Mouse (Mus musculus): ENCODE measurements around the gene Slc16a7. TPM values are rescaled to one million over a fixed set of nuclear protein-coding genes. Genes with fewer than 3 reads are reported as not detected.

Gene Slc16a7
- total and polyA plus RNA-seq, 3 experiments, result not detected

DNA sequence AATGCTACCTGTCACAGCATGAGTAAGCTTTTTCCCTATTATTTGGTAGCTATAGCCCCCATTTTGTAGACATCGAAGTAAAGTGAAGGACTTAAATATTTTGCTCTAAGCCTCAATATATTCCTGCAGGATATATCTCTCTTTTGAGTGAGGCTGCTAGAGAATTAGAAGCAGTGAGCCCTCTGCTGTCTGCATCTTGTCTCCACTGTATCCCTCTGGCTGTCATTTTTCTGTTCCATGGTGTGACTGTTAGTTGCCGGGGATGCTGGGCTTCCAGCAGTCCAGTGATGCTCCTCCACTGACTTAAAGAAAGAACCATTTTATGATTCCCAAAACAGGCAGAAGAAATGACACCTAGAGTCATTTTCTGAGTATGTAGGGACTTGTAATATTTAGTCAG lies 78.4 kb downstream of the Slc16a7 start:
- Histone ChIP-seq H3K27ac (ENCODE audit: control insufficient read depth, low read depth, low read length) (no peak overlapping the region), H3K9me3 (replicated peaks; ENCODE audit: insufficient read depth, low read length) (no peaks in the 10 kb centered on the region), H3K36me3 (ENCODE audit: control insufficient read depth in 1 of 2, insufficient read depth in 2 of 2, low read length in 2 of 2) (no peaks in the 10 kb centered on the region), H3K79me2 (ENCODE audit: control insufficient read depth, insufficient read depth, low read length, poor library complexity) (no peaks in the 10 kb centered on the region), H3K9ac (ENCODE audit: control insufficient read depth, low read depth, low read length, poor library complexity, severe bottlenecking) (no peak overlapping the region), H3K27me3 (ENCODE audit: control insufficient read depth in 1 of 2, insufficient read depth in 2 of 2, low read length in 2 of 2) (no peaks in the 10 kb centered on the region), H3K4me3 (ENCODE audit: control insufficient read depth in 1 of 2, insufficient read depth in 1 of 2, low read depth in 2 of 2, low read length in 2 of 2) (no peak overlapping the region), H3K4me1 (ENCODE audit: control insufficient read depth in 1 of 2, insufficient read depth in 2 of 2, low read length in 2 of 2) (no peaks in the 10 kb centered on the region)
- TF ChIP-seq MXI1 (IDR thresholded peaks at IDR 0.05; ENCODE audit: low read depth, low read length) (no peak), POLR2AphosphoS2 (IDR thresholded peaks at IDR 0.05; ENCODE audit: low read length) (no peak), ELF1 (IDR thresholded peaks at IDR 0.05; ENCODE audit: low read depth, low read length) (no peak), RCOR1 (IDR thresholded peaks at IDR 0.05; ENCODE audit: low read depth, low read length) (no peak), SIN3A (IDR thresholded peaks at IDR 0.05; ENCODE audit: low read length) (no peak), CHD1 (IDR thresholded peaks at IDR 0.05; ENCODE audit: low read depth, low read length) (no peak), RAD21 (IDR thresholded peaks at IDR 0.05; ENCODE audit: low read depth, low read length) (no peak), CHD2 (IDR thresholded peaks at IDR 0.05; ENCODE audit: low read length) (no peak), TAL1 (IDR thresholded peaks at IDR 0.05; ENCODE audit: low read length) (no peak), EP300 (IDR thresholded peaks at IDR 0.05; ENCODE audit: low read depth in 1 of 2, low read length in 2 of 2) (no peak), POLR2A (IDR thresholded peaks at IDR 0.05; ENCODE audit: control insufficient read depth in 1 of 2, insufficient read depth in 1 of 2, low read depth in 1 of 2, low read length in 2 of 2, poor library complexity in 1 of 2) (no peak), ZMIZ1 (IDR thresholded peaks at IDR 0.05; ENCODE audit: low read depth, low read length) (no peak), POLR2AphosphoS5 (IDR thresholded peaks at IDR 0.05; ENCODE audit: borderline replicate concordance, low read depth, low read length) (no peak), NELFE (IDR thresholded peaks at IDR 0.05; ENCODE audit: low read depth, low read length) (no peak), TCF12 (IDR thresholded peaks at IDR 0.05; ENCODE audit: low read depth, low read length) (no peak)
- DNase-seq (ENCODE audit: low read depth, low spot score), result no peak

DNA sequence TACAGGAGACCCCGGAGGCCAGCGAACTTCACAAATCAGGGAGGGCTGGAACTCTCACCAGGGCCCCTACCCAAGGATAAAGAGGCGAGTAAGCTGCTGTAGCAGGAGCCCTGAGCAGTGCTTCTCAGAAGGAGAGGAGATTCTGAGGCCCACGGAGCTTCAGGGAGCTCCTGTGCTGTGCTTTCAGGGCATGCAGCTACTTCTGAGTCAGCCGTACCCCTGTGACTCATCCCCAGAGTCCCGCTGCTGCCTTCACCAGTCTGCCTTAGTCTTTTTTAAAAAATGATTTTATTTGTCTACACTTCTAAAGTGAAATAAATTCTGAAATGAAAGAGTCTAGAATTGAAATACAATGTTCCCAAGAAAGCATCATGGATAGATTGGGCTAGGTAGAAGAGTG lies 91.2 kb downstream of the Slc16a7 start:
- DNase-seq (ENCODE audit: low read depth, low spot score), result no peak
- no peak for TF ChIP-seq MXI1 (IDR thresholded peaks at IDR 0.05; ENCODE audit: low read depth, low read length)
- TF ChIP-seq TAL1 (IDR thresholded peaks at IDR 0.05; ENCODE audit: low read length), result no peak
- no peak for TF ChIP-seq MAZ (IDR thresholded peaks at IDR 0.05; ENCODE audit: low read depth, low read length)
- no peaks in the 10 kb centered on the region for H3K27me3 ChIP-seq (ENCODE audit: control insufficient read depth in 1 of 2, insufficient read depth in 2 of 2, low read length in 2 of 2)
- no peaks in the 10 kb centered on the region for H3K4me1 ChIP-seq (ENCODE audit: control insufficient read depth in 1 of 2, insufficient read depth in 2 of 2, low read length in 2 of 2)
- H3K27ac ChIP-seq (ENCODE audit: control insufficient read depth, low read depth, low read length), result no peak overlapping the region
- H3K9ac ChIP-seq (ENCODE audit: control insufficient read depth, low read depth, low read length, poor library complexity, severe bottlenecking), result no peak overlapping the region
- no peaks in the 10 kb centered on the region for H3K36me3 ChIP-seq (ENCODE audit: control insufficient read depth in 1 of 2, insufficient read depth in 2 of 2, low read length in 2 of 2)
- no peak overlapping the region for H3K4me3 ChIP-seq (ENCODE audit: control insufficient read depth in 1 of 2, insufficient read depth in 1 of 2, low read depth in 2 of 2, low read length in 2 of 2)
- H3K9me3 ChIP-seq (replicated peaks; ENCODE audit: insufficient read depth, low read length), result no peaks in the 10 kb centered on the region
- H3K79me2 ChIP-seq (ENCODE audit: control insufficient read depth, insufficient read depth, low read length, poor library complexity), result no peaks in the 10 kb centered on the region

GRCm38 (mm10) chr10:125290320-125290719 lies 98.9 kb downstream of the Slc16a7 start:
- TF ChIP-seq UBTF (IDR thresholded peaks at IDR 0.05; ENCODE audit: borderline replicate concordance, insufficient read depth, low read depth, low read length) (no peak), ZKSCAN1 (IDR thresholded peaks at IDR 0.05; ENCODE audit: low read depth, low read length) (no peak), HCFC1 (IDR thresholded peaks at IDR 0.05; ENCODE audit: low read depth, low read length) (no peak), POLR2AphosphoS2 (IDR thresholded peaks at IDR 0.05; ENCODE audit: low read length) (no peak), ZMIZ1 (IDR thresholded peaks at IDR 0.05; ENCODE audit: low read depth, low read length) (no peak), USF1 (IDR thresholded peaks at IDR 0.05; ENCODE audit: low read depth, low read length) (no peak), ELF1 (IDR thresholded peaks at IDR 0.05; ENCODE audit: low read depth, low read length) (no peak), ZC3H11A (IDR thresholded peaks at IDR 0.05; ENCODE audit: low read depth, low read length) (no peak), ETS1 (IDR thresholded peaks at IDR 0.05; ENCODE audit: low read depth, low read length) (no peak), MAX (IDR thresholded peaks at IDR 0.05; ENCODE audit: low read length) (no peak), JUND (IDR thresholded peaks at IDR 0.05; ENCODE audit: low read depth, low read length) (no peak), TCF12 (IDR thresholded peaks at IDR 0.05; ENCODE audit: low read depth, low read length) (no peak), MYC (IDR thresholded peaks at IDR 0.05; ENCODE audit: low read depth, low read length) (no peak), NRF1 (IDR thresholded peaks at IDR 0.05; ENCODE audit: insufficient read depth, low read depth, low read length, poor library complexity, severe bottlenecking) (no peak), CHD2 (IDR thresholded peaks at IDR 0.05; ENCODE audit: low read length) (no peak), MYB (IDR thresholded peaks at IDR 0.05; ENCODE audit: low read depth, low read length) (no peak)
- no peak for DNase-seq (ENCODE audit: low read depth, low spot score)
- Histone ChIP-seq H3K27me3 (ENCODE audit: control insufficient read depth in 1 of 2, insufficient read depth in 2 of 2, low read length in 2 of 2) (no peaks in the 10 kb centered on the region), H3K4me1 (ENCODE audit: control insufficient read depth in 1 of 2, insufficient read depth in 2 of 2, low read length in 2 of 2) (no peaks in the 10 kb centered on the region), H3K36me3 (ENCODE audit: control insufficient read depth in 1 of 2, insufficient read depth in 2 of 2, low read length in 2 of 2) (no peaks in the 10 kb centered on the region), H3K9me3 (replicated peaks; ENCODE audit: insufficient read depth, low read length) (no peaks in the 10 kb centered on the region), H3K4me3 (ENCODE audit: control insufficient read depth in 1 of 2, insufficient read depth in 1 of 2, low read depth in 2 of 2, low read length in 2 of 2) (no peak overlapping the region), H3K79me2 (ENCODE audit: control insufficient read depth, insufficient read depth, low read length, poor library complexity) (no peaks in the 10 kb centered on the region), H3K27ac (ENCODE audit: control insufficient read depth, low read depth, low read length) (no peak overlapping the region), H3K9ac (ENCODE audit: control insufficient read depth, low read depth, low read length, poor library complexity, severe bottlenecking) (no peak overlapping the region)

All from MEL (cell line).